Mouse (Mus musculus) forebrain, embryonic 12.5 days (tissue): ENCODE results near the gene Riox1. TPM values are rescaled to one million over a fixed set of nuclear protein-coding genes. Genes with fewer than 3 reads are reported as not detected.
"Not testable (repeated sequence)": the region's sequence is repeated elsewhere in the genome, so short reads cannot be mapped to it uniquely, and the experiment has no call there.

Experiments
- ATAC-seq: fragments of 200-750 bp; cut with Nextera tagmentation; 2 replicates; pipeline ENCODE4 v1.8.0; 2017; ENCODE audit warnings: moderate TSS enrichment; ENCODE audit not compliant: low FRiP score
- H3K27ac ChIP-seq: fragments of 300-500 bp; sonication (generic); 2 replicates; pipeline ENCODE4 v1.5.1; 2016; ENCODE audit warnings: mild to moderate bottlenecking
- H3K27me3 ChIP-seq: fragments of 300-500 bp; sonication (generic); 2 replicates; pipeline ENCODE4 v1.6.1; 2016; ENCODE audit warnings: mild to moderate bottlenecking
- H3K36me3 ChIP-seq: fragments of 300-500 bp; sonication (generic); replicated peaks from 2 replicates; pipeline ENCODE4 v1.6.1; 2016; ENCODE audit warnings: mild to moderate bottlenecking
- H3K4me1 ChIP-seq: fragments of 300-500 bp; sonication (generic); 2 replicates; pipeline ENCODE4 v1.6.1; 2016
- H3K4me2 ChIP-seq: fragments of 300-500 bp; sonication (generic); 2 replicates; pipeline ENCODE4 v1.6.1; 2016; ENCODE audit warnings: mild to moderate bottlenecking, moderate library complexity
- H3K4me3 ChIP-seq: fragments of 300-500 bp; sonication (generic); replicated peaks from 2 replicates; pipeline ENCODE4 v1.5.1; 2016; ENCODE audit warnings: mild to moderate bottlenecking
- H3K9ac ChIP-seq: fragments of 300-500 bp; sonication (generic); 2 replicates; pipeline ENCODE4 v1.6.1; 2016; ENCODE audit warnings: mild to moderate bottlenecking
- H3K9me3 ChIP-seq: fragments of 300-500 bp; sonication (generic); 2 replicates; pipeline ENCODE4 v1.6.1; 2016
- WGBS: fragments of 180-500 bp; shearing (Covaris S2); methylation state at CpG from one replicate; pipeline ENCODE4 v1.1.7; 2016; 5-methylcytosine and 5-hydroxymethylcytosine counted together
- polyA plus RNA-seq: library from polyadenylated mRNA; unstranded; fragments of >200 nt; fragmentation: Nextera tagmentation; extraction: Ambion mirVana; gene quantifications from 2 replicates; pipeline ENCODE4 v1.2.1, GENCODE M21; 2016

Riox1 gene
- polyA plus RNA-seq, 1 experiment from 2014 or later = 18.5 TPM

DNA sequence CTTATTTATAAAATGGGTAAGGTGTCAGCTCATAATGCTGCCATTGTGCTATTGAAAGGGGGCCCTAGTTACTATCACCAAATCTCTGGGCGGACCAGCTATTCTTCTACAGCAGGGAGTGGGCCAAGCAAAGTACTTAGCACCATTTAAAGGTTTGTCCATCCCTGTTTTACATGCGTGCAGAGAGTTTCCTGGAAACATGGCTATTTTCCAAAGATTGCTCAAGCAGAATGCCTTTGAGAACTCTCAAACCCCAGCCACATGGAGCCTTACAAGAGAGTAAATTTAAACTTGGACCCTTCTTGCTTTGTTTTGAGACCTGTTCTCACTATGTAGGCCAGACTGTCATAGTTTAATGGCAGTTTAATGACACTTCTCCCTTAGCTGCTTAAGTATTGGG lies 24.3 kb upstream of the Riox1 start:
- no peak for ATAC-seq
- WGBS = 72% methylated on average over 2 of the region's 2 CpGs
- H3K27ac ChIP-seq = no peak overlapping the region

GRCm38 (mm10) chr12:83927747-83928146 lies 22.7 kb upstream of the Riox1 start:
- Histone ChIP-seq H3K27me3 (no peaks in the 10 kb centered on the region), H3K9me3 (no peaks in the 10 kb centered on the region), H3K9ac (no peak overlapping the region), H3K4me1 (peaks cover 14% of the 10 kb centered on the region), H3K36me3 (no peaks in the 10 kb centered on the region), H3K4me2 (no peak overlapping the region), H3K4me3 (no peak overlapping the region), H3K27ac (no peak overlapping the region)
- WGBS = 87% methylated on average over 4 of the region's 4 CpGs
- ATAC-seq = no peak

More for the DNA sequence above, 24.3 kb upstream of the Riox1 start:
- H3K27me3 ChIP-seq = no peaks in the 10 kb centered on the region
- H3K36me3 ChIP-seq = no peaks in the 10 kb centered on the region
- no peak overlapping the region for H3K4me2 ChIP-seq
- peaks cover 17% of the 10 kb centered on the region for H3K4me1 ChIP-seq
- no peak overlapping the region for H3K4me3 ChIP-seq
- no peaks in the 10 kb centered on the region for H3K9me3 ChIP-seq
- no peak overlapping the region for H3K9ac ChIP-seq

DNA sequence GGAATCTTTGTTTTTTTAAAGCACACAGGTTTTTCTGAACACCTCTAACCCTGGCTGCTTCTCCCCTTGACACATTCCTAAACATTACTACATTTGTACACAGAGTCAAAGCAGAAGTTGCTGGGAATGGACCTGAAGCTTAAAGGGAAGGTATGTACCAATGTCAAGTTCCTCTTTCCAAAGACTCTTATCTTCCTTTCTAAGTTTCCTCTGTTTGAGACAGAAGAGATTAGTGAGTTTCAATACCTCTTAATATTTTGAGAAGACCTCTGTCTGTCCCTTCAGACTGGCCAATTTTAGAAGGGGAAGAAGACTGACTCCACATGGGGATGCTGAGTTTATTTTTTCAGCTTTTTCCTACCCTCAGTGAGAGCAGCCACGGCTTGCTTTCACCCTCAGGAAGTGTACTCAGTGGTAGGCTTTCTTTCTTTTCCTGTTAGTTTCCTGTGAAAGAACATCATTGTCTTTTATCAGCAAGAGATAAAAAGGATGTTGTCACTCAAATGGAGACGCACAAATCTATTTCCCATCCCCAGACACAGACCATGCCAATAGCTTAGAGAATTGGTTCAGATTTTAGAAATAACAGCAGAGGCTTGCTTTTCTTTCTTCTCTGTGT lies 21.1 kb upstream of the Riox1 start:
- ATAC-seq = no peak

DNA sequence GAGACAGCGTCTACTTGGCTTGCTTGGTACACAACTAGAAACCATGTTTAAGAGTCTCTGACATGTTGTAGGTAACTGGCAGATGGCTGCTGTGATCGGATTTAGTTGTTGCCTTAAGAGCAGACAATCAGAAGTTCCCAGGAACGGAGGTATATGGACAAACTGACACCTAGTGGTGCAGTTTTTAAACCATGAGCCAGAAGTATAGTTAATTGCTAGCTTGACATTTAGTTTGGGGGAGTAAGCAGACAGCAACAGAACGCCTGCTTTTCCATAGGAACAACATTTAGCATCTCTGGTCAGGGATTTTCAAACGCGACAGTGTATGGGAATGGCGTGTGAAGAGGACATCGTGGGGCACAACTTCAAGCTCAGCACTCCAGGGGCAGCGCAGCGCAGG lies 12.8 kb upstream of the Riox1 start:
- H3K27ac ChIP-seq = no peak overlapping the region
- H3K4me3 ChIP-seq = no peak overlapping the region
- H3K4me2 ChIP-seq = no peak overlapping the region

More for the DNA sequence above, 21.1 kb upstream of the Riox1 start:
- 45% methylated on average over 2 of the region's 2 CpGs for WGBS
- Histone ChIP-seq H3K27me3 (no peaks in the 10 kb centered on the region), H3K4me1 (peaks cover 2% of the 10 kb centered on the region; the same call in 1 of the 2 replicates), H3K9ac (no peak overlapping the region), H3K4me3 (no peak overlapping the region), H3K9me3 (peaks cover 2% of the 10 kb centered on the region; the same call in 1 of the 2 replicates), H3K4me2 (no peak overlapping the region), H3K36me3 (no peaks in the 10 kb centered on the region), H3K27ac (no peak overlapping the region)

GRCm38 (mm10) chr12:83938592-83938991 lies 11.8 kb upstream of the Riox1 start:
- not testable (repeated sequence) for H3K9me3 ChIP-seq, H3K4me1 ChIP-seq, H3K4me3 ChIP-seq, H3K36me3 ChIP-seq, H3K27ac ChIP-seq, ATAC-seq, H3K27me3 ChIP-seq, H3K9ac ChIP-seq, H3K4me2 ChIP-seq
- WGBS = 47% methylated on average over 1 of the region's 1 CpGs

More for the DNA sequence above, 12.8 kb upstream of the Riox1 start:
- peaks cover 6% of the 10 kb centered on the region; the same call in 1 of the 2 replicates for H3K9me3 ChIP-seq
- H3K36me3 ChIP-seq = no peaks in the 10 kb centered on the region
- ATAC-seq = no peak
- WGBS = 73% methylated on average over 10 of the region's 10 CpGs
- H3K27me3 ChIP-seq = no peaks in the 10 kb centered on the region
- H3K4me1 ChIP-seq = no peaks in the 10 kb centered on the region
- H3K9ac ChIP-seq = no peak overlapping the region

DNA sequence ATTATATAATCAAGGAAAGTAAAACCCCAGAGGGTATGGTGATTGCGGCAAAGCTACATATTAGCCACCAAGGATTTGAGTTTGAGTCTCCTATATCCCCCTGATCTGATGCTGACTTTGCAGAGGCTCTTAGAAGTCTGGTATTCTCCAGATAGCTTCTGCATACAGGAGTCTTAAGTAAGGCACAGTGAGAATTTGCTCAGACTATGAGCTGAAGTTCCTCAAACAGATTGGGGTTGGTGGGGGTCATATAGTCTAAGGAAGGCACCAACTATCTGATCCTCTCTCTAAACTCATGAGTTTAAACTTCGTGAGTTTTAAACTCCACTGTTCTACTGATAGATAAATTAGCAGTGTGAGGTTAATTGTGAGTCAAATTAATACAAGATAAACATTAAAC lies 11.1 kb upstream of the Riox1 start:
- Histone ChIP-seq H3K27ac (no peak overlapping the region), H3K27me3 (no peaks in the 10 kb centered on the region), H3K9ac (no peak overlapping the region), H3K9me3 (peaks cover 3% of the 10 kb centered on the region; the same call in 1 of the 2 replicates), H3K4me3 (no peak overlapping the region), H3K4me2 (no peak overlapping the region), H3K36me3 (no peaks in the 10 kb centered on the region), H3K4me1 (no peaks in the 10 kb centered on the region)
- 70% methylated on average over 2 of the region's 2 CpGs for WGBS
- no peak for ATAC-seq

- WGBS = 63% methylated on average over 4 of the region's 4 CpGs
Observed at GRCm38 (mm10) chr12:83940031-83940430, 10.4 kb upstream of the Riox1 start.

DNA sequence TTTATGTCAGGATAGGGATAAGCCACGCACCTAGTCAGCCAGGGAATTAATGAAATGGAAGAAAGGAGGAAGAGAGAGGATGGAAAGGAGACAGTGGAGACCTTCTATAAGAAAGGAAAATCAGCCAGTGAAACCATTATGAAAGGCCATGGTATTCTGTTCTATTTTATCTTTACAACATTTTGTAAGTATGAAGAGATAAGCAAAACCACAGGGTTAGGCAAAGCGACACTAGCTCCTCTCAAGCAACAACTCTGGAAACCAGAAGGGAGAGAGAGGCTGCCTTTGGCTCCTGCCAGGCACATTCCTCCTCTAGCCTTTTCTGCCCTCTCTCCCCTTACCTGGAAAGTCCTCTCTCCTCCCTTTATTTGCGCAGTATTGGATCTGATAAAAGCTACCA lies 8.5 kb upstream of the Riox1 start:
- Histone ChIP-seq H3K9me3 (no peaks in the 10 kb centered on the region), H3K27me3 (no peaks in the 10 kb centered on the region), H3K4me2 (no peak overlapping the region), H3K4me1 (no peaks in the 10 kb centered on the region), H3K36me3 (no peaks in the 10 kb centered on the region), H3K9ac (no peak overlapping the region; the same call in 1 of the 2 replicates), H3K27ac (no peak overlapping the region), H3K4me3 (no peak overlapping the region)
- 71% methylated on average over 3 of the region's 3 CpGs for WGBS
- no peak for ATAC-seq

More at GRCm38 (mm10) chr12:83940031-83940430, 10.4 kb upstream of the Riox1 start:
- no peaks in the 10 kb centered on the region for H3K4me1 ChIP-seq
- H3K9ac ChIP-seq = no peak overlapping the region
- H3K4me2 ChIP-seq = no peak overlapping the region
- H3K4me3 ChIP-seq = no peak overlapping the region
- ATAC-seq = no peak
- no peaks in the 10 kb centered on the region for H3K9me3 ChIP-seq
- H3K27me3 ChIP-seq = no peaks in the 10 kb centered on the region
- no peaks in the 10 kb centered on the region for H3K36me3 ChIP-seq
- no peak overlapping the region for H3K27ac ChIP-seq

GRCm38 (mm10) chr12:83947260-83947811 lies 3.1 kb upstream of the Riox1 start:
- no peak overlapping the region for H3K4me2 ChIP-seq
- no peak for ATAC-seq
- no peaks in the 10 kb centered on the region for H3K27me3 ChIP-seq
- no peak overlapping the region for H3K4me3 ChIP-seq
- H3K9ac ChIP-seq = no peak overlapping the region
- H3K9me3 ChIP-seq = no peaks in the 10 kb centered on the region
- H3K4me1 ChIP-seq = peaks cover 15% of the 10 kb centered on the region
- H3K27ac ChIP-seq = no peak overlapping the region
- WGBS = 94% methylated on average over 8 of the region's 8 CpGs
- peaks cover 4% of the 10 kb centered on the region; the same call in 1 of the 2 replicates for H3K36me3 ChIP-seq

- no peak overlapping the region for H3K4me3 ChIP-seq
- H3K27me3 ChIP-seq = no peaks in the 10 kb centered on the region
- peaks cover 16% of the 10 kb centered on the region for H3K36me3 ChIP-seq
- H3K9ac ChIP-seq = no peak overlapping the region
- no peaks in the 10 kb centered on the region for H3K9me3 ChIP-seq
- peaks cover 31% of the 10 kb centered on the region for H3K4me1 ChIP-seq
- H3K27ac ChIP-seq = no peak overlapping the region
- 86% methylated on average over 4 of the region's 4 CpGs for WGBS
- no peak for ATAC-seq
- no peak overlapping the region for H3K4me2 ChIP-seq
Observed at GRCm38 (mm10) chr12:83949043-83949442, 1.4 kb upstream of the Riox1 start.

DNA sequence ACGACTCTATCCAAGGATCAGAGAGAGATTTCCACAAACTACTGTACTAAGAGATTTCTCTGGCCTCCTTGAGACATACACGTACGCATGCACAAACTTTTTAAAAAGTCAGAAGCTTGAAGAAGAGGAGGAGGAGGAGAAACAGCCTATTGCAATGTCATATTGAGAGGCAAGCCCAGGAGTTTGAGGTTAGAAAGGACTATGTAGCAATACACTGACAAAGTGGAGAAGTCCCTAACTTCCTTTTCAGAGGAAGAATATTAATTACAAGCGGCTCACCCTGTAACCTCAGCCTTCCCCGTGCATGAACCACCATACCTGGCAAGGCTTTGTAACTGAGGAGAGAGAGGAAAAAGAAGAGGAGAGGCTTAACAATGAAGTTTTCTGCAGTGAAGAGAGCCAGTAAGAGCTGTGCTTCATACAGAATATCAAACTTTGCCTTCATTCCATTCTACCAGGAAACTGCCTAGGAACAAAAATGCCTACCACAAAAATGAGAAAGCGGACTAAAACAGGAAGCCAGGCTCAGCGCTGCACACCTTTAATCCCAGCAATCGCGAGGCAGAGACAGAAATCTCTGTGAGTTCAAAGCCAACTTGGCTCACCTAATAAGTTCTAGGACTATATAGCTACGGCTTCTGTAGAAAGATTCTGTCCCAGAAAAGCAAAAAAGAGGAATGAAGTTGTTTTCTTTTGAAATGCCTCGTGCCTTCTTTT lies 474 bp upstream of the Riox1 start:
- peaks cover 31% of the 10 kb centered on the region for H3K4me1 ChIP-seq
- H3K4me3 ChIP-seq = peak overlapping the region; percentile 93
- H3K9me3 ChIP-seq = no peaks in the 10 kb centered on the region
- 31% methylated on average over 11 of the region's 11 CpGs for WGBS
- H3K27me3 ChIP-seq = no peaks in the 10 kb centered on the region
- ATAC-seq = no peak; the same call in 1 of the 2 replicates
- H3K27ac ChIP-seq = no peak overlapping the region
- H3K9ac ChIP-seq = peak overlapping the region; percentile 90; the same call in 1 of the 2 replicates
- H3K36me3 ChIP-seq = peaks cover 16% of the 10 kb centered on the region
- H3K4me2 ChIP-seq = peak overlapping the region; percentile 91

GRCm38 (mm10) chr12:83950840-83951701 lies 663 bp downstream of the Riox1 start:
- ATAC-seq = peak; percentile 66
- WGBS = under 1% methylated on average over 116 of the region's 116 CpGs
- Histone ChIP-seq H3K27me3 (no peaks in the 10 kb centered on the region), H3K4me2 (peak overlapping the region; percentile 91), H3K36me3 (peaks cover 27% of the 10 kb centered on the region), H3K9me3 (no peaks in the 10 kb centered on the region), H3K4me1 (peaks cover 31% of the 10 kb centered on the region), H3K9ac (peak overlapping the region; percentile 90), H3K4me3 (peak overlapping the region; percentile 93), H3K27ac (peak overlapping the region; percentile 87)
